Mouse (Mus musculus) lung, adult 2 months (tissue): ENCODE measurements around the gene Gzmd.

Source experiments
- CTCF ChIP-seq: fragments of 200-500 bp; IDR thresholded peaks from 2 replicates; pipeline ENCODE4 v1.5.1; 2011; ENCODE audit warnings: mild to moderate bottlenecking, low read length, control low read depth; ENCODE audit not compliant: insufficient read depth
- POLR2A ChIP-seq: fragments of 200-500 bp; IDR thresholded peaks from 2 replicates; pipeline ENCODE4 v1.6.1; 2011; ENCODE audit warnings: low read depth, mild to moderate bottlenecking, control low read depth, low read length, borderline replicate concordance; ENCODE audit errors: extremely low read depth

GRCm38 (mm10) chr14:56120525-56120924 lies 11.9 kb downstream of the Gzmd start, which contains the start of gene Gzme:
- TF ChIP-seq CTCF (no peak), POLR2A (no peak)
